Mouse (Mus musculus): Measurements from ENCODE around the gene Ppp2r1a. TPM values are rescaled to one million over a fixed set of nuclear protein-coding genes. Genes with fewer than 3 reads are reported as not detected.

Gene Ppp2r1a
- polyA plus RNA-seq, 1 experiment from 2014 or later = 490 TPM

- Histone ChIP-seq H3K9me3 (replicated peaks) (no peaks in the 10 kb centered on the region), H3K27ac (no peak overlapping the region)
- 50% methylated on average over 1 of the region's 1 CpGs for WGBS
Observed at GRCm38 (mm10) chr17:21009726-21010125, 64.6 kb downstream of the Ppp2r1a start.

More at GRCm38 (mm10) chr17:21009726-21010125, 64.6 kb downstream of the Ppp2r1a start:
- Histone ChIP-seq H3K9ac (peak overlapping the region; percentile 79), H3K36me3 (peaks cover 19% of the 10 kb centered on the region), H3K4me3 (peak overlapping the region; percentile 66), H3K27me3 (no peaks in the 10 kb centered on the region), H3K4me1 (peaks cover 14% of the 10 kb centered on the region), H3K4me2 (replicated peaks) (peak overlapping the region; percentile 68)
- no peak for ATAC-seq (ENCODE audit: low FRiP score)

Other genes with a start within 250 kb of the Ppp2r1a start
- not detected in 2 replicates for gene Vmn1r227, start 215.5 kb upstream of the Ppp2r1a start, polyA plus RNA-seq (2016; fragmentation: Nextera tagmentation; extraction: Ambion mirVana)
- not detected in 2 replicates for gene Vmn1r228, start 159.2 kb upstream of the Ppp2r1a start, polyA plus RNA-seq (2016; fragmentation: Nextera tagmentation; extraction: Ambion mirVana)
- 0.03 TPM in 1 of 2 replicates, not detected in the other for gene Vmn1r229, start 133.8 kb upstream of the Ppp2r1a start, polyA plus RNA-seq (2016; fragmentation: Nextera tagmentation; extraction: Ambion mirVana)
- not detected in 2 replicates for gene Vmn1r230, start 104.9 kb upstream of the Ppp2r1a start, polyA plus RNA-seq (2016; fragmentation: Nextera tagmentation; extraction: Ambion mirVana)
- gene Vmn1r231, start 40.2 kb upstream of the Ppp2r1a start, polyA plus RNA-seq (2016; fragmentation: Nextera tagmentation; extraction: Ambion mirVana) = not detected in 2 replicates
- gene Vmn1r232, start 25.6 kb upstream of the Ppp2r1a start, polyA plus RNA-seq (2016; fragmentation: Nextera tagmentation; extraction: Ambion mirVana) = not detected in 2 replicates
- not detected in 2 replicates for gene Vmn1r233, start 51.2 kb downstream of the Ppp2r1a start, polyA plus RNA-seq (2016; fragmentation: Nextera tagmentation; extraction: Ambion mirVana)
- 18.7 and 19.8 TPM in 2 replicates for gene Zfp160, start 63.6 kb downstream of the Ppp2r1a start, polyA plus RNA-seq (2016; fragmentation: Nextera tagmentation; extraction: Ambion mirVana)

Measured in hindbrain, embryonic 12.5 days (tissue).